ENCODE assay signal across 10 mouse cellular contexts in the genomic region with DNA sequence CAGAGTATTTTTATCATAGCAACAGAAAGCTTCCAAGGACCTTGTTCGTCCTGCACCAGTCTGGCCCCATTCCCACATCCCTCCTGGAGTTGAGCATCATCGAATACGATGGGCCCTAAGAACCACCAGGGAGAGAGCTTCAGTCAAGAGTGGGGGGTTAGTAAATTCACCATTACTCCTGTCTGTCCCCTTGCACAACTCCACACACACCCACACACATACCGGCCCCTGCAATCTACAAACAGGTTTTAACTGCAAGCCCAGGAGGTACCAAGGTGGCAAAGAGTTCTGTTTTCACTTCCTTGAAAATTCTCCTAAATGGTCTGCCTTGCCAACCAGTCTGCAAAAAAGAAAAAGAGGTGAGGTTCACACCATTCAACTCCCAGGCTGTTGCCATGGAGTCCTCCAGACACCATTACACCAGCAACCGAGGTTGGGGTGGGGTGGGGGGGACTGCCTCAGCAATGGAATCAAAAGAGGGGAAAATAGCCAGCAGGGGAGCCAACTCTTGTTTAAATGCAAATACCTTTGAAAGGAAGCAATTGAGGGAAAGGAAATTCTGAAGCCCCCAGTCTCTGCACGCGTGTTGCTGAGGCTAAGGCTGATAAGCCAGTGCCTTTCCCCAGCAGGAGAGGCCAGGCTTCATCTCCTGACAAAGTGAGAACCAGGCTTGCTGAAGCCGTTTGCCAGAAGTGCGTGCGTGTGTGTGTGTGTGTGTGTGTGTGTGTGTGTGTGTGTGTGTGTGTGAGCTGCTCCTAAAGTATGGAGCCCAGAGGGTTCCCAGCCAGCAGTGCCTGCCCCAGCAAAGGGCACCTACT.
DNase-seq lines count a peak whose midpoint lies in the region; ATAC-seq and TF ChIP-seq lines count a peak whose summit lies in the region.
"Had no signal": no experiment of that assay in that cellular context is flagged by ENCODE, and none has a peak within 500 bp of the region (broad histone marks: within the 10 kb centered on the region; RNA-seq: fewer than 3 reads in every experiment).

No protein-coding gene starts in this region.

- peak; percentile 91 for ATAC-seq in hindbrain, embryonic 12.5 days (ENCODE audit: low FRiP score)
- ATAC-seq in midbrain, postnatal 0 days (ENCODE audit: low FRiP score) = no peak
- no peak for ATAC-seq in megakaryocyte, adult 5-6 weeks (ENCODE audit: poor library complexity, severe bottlenecking)
- no peak for ATAC-seq in granulocyte monocyte progenitor cell, adult 5-6 weeks (replicated peaks; ENCODE audit: poor library complexity, severe bottlenecking)

- H3K27ac ChIP-seq in hindbrain, embryonic 12.5 days = peak overlapping the region; percentile 53
- H3K27ac ChIP-seq in midbrain, postnatal 0 days (ENCODE audit: low read depth, low read length) = 0 out of 2 replicates have a peak overlapping the region, but pooled peaks have one; percentile 12
- H3K27ac ChIP-seq: embryonic facial prominence, embryonic 13.5 days; lung, embryonic 15.5 days had no signal

- TF ChIP-seq CTCF in midbrain, postnatal 0 days (IDR thresholded peaks at IDR 0.05) = no peak; the same call in 1 of the 2 replicates

- no peaks in the 10 kb centered on the region for H3K27me3 ChIP-seq in hindbrain, embryonic 12.5 days
- no peaks in the 10 kb centered on the region for H3K27me3 ChIP-seq in midbrain, postnatal 0 days (ENCODE audit: insufficient read depth, low read length)
- H3K27me3 ChIP-seq: embryonic facial prominence, embryonic 13.5 days had no signal

- no peaks in the 10 kb centered on the region for H3K36me3 ChIP-seq in hindbrain, embryonic 12.5 days
- no peaks in the 10 kb centered on the region for H3K36me3 ChIP-seq in midbrain, postnatal 0 days (ENCODE audit: insufficient read depth, low read length)
- H3K36me3 ChIP-seq: embryonic facial prominence, embryonic 13.5 days; lung, embryonic 15.5 days had no signal

- H3K9ac ChIP-seq in hindbrain, embryonic 12.5 days = no peak overlapping the region
- no peak overlapping the region for H3K9ac ChIP-seq in midbrain, postnatal 0 days (replicated peaks; ENCODE audit: low read length, poor library complexity, severe bottlenecking)
- H3K9ac ChIP-seq: embryonic facial prominence, embryonic 13.5 days; lung, embryonic 15.5 days had no signal

- 0 out of 2 replicates have a peak overlapping the region, but pooled peaks have one; percentile 0 for H3K4me2 ChIP-seq in hindbrain, embryonic 12.5 days (replicated peaks)
- H3K4me2 ChIP-seq in midbrain, postnatal 0 days (ENCODE audit: low read depth, low read length, poor library complexity, severe bottlenecking) = no peak overlapping the region
- H3K4me2 ChIP-seq: embryonic facial prominence, embryonic 13.5 days; lung, embryonic 15.5 days had no signal

- WGBS in hindbrain, embryonic 12.5 days = 13% methylated on average over 10 of the region's 10 CpGs
- WGBS in midbrain, postnatal 0 days = 10% methylated on average over 10 of the region's 10 CpGs

- peak; percentile 7 for DNase-seq in adrenal gland, postnatal 14 days
- no peak for DNase-seq in adrenal gland, postnatal 25 days
- peak; percentile 64 for DNase-seq in embryo, embryonic 10 days (ENCODE audit: low spot score)
- peak; percentile 42 for DNase-seq in midbrain, postnatal 0 days (ENCODE audit: low spot score)
- DNase-seq in adrenal gland, adult 18-20 months (ENCODE audit: low spot score in 2 of 2) = no peak

- no peaks in the 10 kb centered on the region for H3K9me3 ChIP-seq in hindbrain, embryonic 12.5 days (replicated peaks)
- no peaks in the 10 kb centered on the region for H3K9me3 ChIP-seq in midbrain, postnatal 0 days (ENCODE audit: low read length)
- H3K9me3 ChIP-seq: embryonic facial prominence, embryonic 13.5 days; lung, embryonic 15.5 days had no signal

- H3K4me3 ChIP-seq in hindbrain, embryonic 12.5 days = no peak overlapping the region
- no peak overlapping the region for H3K4me3 ChIP-seq in midbrain, postnatal 0 days (ENCODE audit: low read depth, low read length)
- H3K4me3 ChIP-seq: embryonic facial prominence, embryonic 13.5 days; lung, embryonic 15.5 days had no signal

- H3K4me1 ChIP-seq in hindbrain, embryonic 12.5 days = peaks cover 30% of the 10 kb centered on the region
- peaks cover 16% of the 10 kb centered on the region; the same call in 1 of the 2 replicates for H3K4me1 ChIP-seq in midbrain, postnatal 0 days (ENCODE audit: insufficient read depth, low read length)

Comparison
In these comparisons a context has a peak if more than half of its experiments do, and no peak if none do; other contexts are left out.
1. DNase-seq: peak in adrenal gland, postnatal 14 days (single experiment), embryo, embryonic 10 days (single experiment) and midbrain, postnatal 0 days (single experiment); none in adrenal gland, postnatal 25 days (single experiment) and adrenal gland, adult 18-20 months (0 of 2).